In the genomic region with DNA sequence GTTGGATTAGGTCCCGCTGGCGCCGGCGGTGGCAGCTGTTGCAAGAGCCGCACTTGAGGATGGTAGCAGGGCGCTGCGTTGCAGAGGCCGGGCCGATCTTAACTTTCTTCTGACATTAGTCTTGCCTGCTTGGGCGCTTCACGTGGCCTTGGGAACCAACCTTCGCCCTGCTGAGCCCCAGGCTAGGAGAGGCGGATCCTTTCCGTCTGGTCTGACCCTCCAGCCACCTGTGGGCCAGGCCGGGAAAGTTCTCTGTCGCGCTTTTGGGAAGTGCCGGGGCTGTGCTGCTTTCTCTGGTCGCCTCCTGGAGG, we compare ENCODE assay signal across 10 mouse cellular contexts. TPM values are rescaled to one million over a fixed set of nuclear protein-coding genes. Genes with fewer than 3 reads are reported as not detected.
DNase-seq lines count a peak whose midpoint lies in the region; ATAC-seq and TF ChIP-seq lines count a peak whose summit lies in the region.
"Had no signal": no experiment of that assay in that cellular context is flagged by ENCODE, and none has a peak within 500 bp of the region (broad histone marks: within the 10 kb centered on the region; RNA-seq: fewer than 3 reads in every experiment).

A gene (minus strand): TSS at position 223 of the 311 bp plus-strand sequence.

- TF ChIP-seq CTCF in thymus, adult 2 months (IDR thresholded peaks at IDR 0.05; ENCODE audit: borderline replicate concordance, control insufficient read depth, extremely low read depth, insufficient read depth, low read length, poor library complexity) = no peak

- H3K4me1 ChIP-seq in thymus, adult 2 months (replicated peaks; ENCODE audit: control insufficient read depth, insufficient read depth, low read length) = peaks cover 3% of the 10 kb centered on the region; the same call in 1 of the 2 replicates
- peaks cover 8% of the 10 kb centered on the region for H3K4me1 ChIP-seq in hindbrain, embryonic 12.5 days
- H3K4me1 ChIP-seq in limb, embryonic 15.5 days = peaks cover 9% of the 10 kb centered on the region
- no peaks in the 10 kb centered on the region; the same call in 1 of the 2 replicates for H3K4me1 ChIP-seq in midbrain, embryonic 16.5 days (ENCODE audit: control insufficient read depth, insufficient read depth, low read length)

- H3K9me3 ChIP-seq in hindbrain, embryonic 12.5 days (replicated peaks) = no peaks in the 10 kb centered on the region
- no peaks in the 10 kb centered on the region for H3K9me3 ChIP-seq in limb, embryonic 15.5 days
- H3K9me3 ChIP-seq in midbrain, embryonic 16.5 days (replicated peaks; ENCODE audit: control insufficient read depth, low read length, poor library complexity, severe bottlenecking) = no peaks in the 10 kb centered on the region

- H3K27ac ChIP-seq in thymus, adult 2 months (ENCODE audit: control insufficient read depth, insufficient read depth, low read length) = no peak within 1 kb of the TSS
- no peak within 1 kb of the TSS for H3K27ac ChIP-seq in hindbrain, embryonic 12.5 days
- H3K27ac ChIP-seq in limb, embryonic 15.5 days = 0 out of 2 replicates have a peak within 1 kb of the TSS, but pooled peaks have one; percentile 22
- H3K27ac ChIP-seq in midbrain, embryonic 16.5 days (ENCODE audit: low read length) = no peak within 1 kb of the TSS

- no peak for TF ChIP-seq POLR2A in thymus, adult 2 months (IDR thresholded peaks at IDR 0.05; ENCODE audit: control insufficient read depth, extremely low read depth, insufficient read depth, low read length, poor library complexity)

- H3K4me2 ChIP-seq in hindbrain, embryonic 12.5 days (replicated peaks) = peak within 1 kb of the TSS; percentile 54
- peak within 1 kb of the TSS; percentile 70 for H3K4me2 ChIP-seq in limb, embryonic 15.5 days
- H3K4me2 ChIP-seq in midbrain, embryonic 16.5 days (ENCODE audit: low read length) = peak within 1 kb of the TSS; percentile 45

- H3K4me3 ChIP-seq in thymus, adult 2 months (ENCODE audit: control insufficient read depth, insufficient read depth, low read length) = no peak within 1 kb of the TSS; the same call in 1 of the 2 replicates
- H3K4me3 ChIP-seq in hindbrain, embryonic 12.5 days = peak within 1 kb of the TSS; percentile 29
- H3K4me3 ChIP-seq in limb, embryonic 15.5 days = peak within 1 kb of the TSS; percentile 40
- peak within 1 kb of the TSS; percentile 26; the same call in 1 of the 2 replicates for H3K4me3 ChIP-seq in midbrain, embryonic 16.5 days (ENCODE audit: low read depth, low read length)
- H3K4me3 ChIP-seq: myocyte had no signal

- 0 out of 2 replicates have a peak within 1 kb of the TSS, but pooled peaks have one; percentile 20 for H3K9ac ChIP-seq in hindbrain, embryonic 12.5 days
- peak within 1 kb of the TSS; percentile 35 for H3K9ac ChIP-seq in limb, embryonic 15.5 days
- peak within 1 kb of the TSS; percentile 15; the same call in 1 of the 2 replicates for H3K9ac ChIP-seq in midbrain, embryonic 16.5 days (ENCODE audit: low read depth, low read length)

- peak; percentile 9 for DNase-seq in thymus, adult 2 months
- DNase-seq in thymus, postnatal 4 days = no peak
- DNase-seq in gastrocnemius, adult 18-20 months (ENCODE audit: low spot score) = peak; percentile 80
- DNase-seq in urinary bladder, postnatal 4 days (ENCODE audit: low spot score in 2 of 2) = peak; percentile 34 to 64
- no peak for DNase-seq in cerebellum, postnatal 36 days

- whole genome bisulfite sequencing in thymus, adult 2 months = 5% methylated on average over 19 of the region's 19 CpGs
- 2% methylated on average over 19 of the region's 19 CpGs for WGBS in hindbrain, embryonic 12.5 days
- under 1% methylated on average over 19 of the region's 19 CpGs for WGBS in limb, embryonic 15.5 days
- WGBS in midbrain, embryonic 16.5 days = under 1% methylated on average over 19 of the region's 19 CpGs

- no peaks in the 10 kb centered on the region for H3K36me3 ChIP-seq in thymus, adult 2 months (ENCODE audit: control insufficient read depth, insufficient read depth, low read length)
- no peaks in the 10 kb centered on the region for H3K36me3 ChIP-seq in hindbrain, embryonic 12.5 days
- no peaks in the 10 kb centered on the region for H3K36me3 ChIP-seq in limb, embryonic 15.5 days
- no peaks in the 10 kb centered on the region for H3K36me3 ChIP-seq in midbrain, embryonic 16.5 days (ENCODE audit: control insufficient read depth, insufficient read depth, low read length)

- ATAC-seq in hindbrain, embryonic 12.5 days (ENCODE audit: low FRiP score) = 0 out of 2 replicates have a peak, but pooled peaks have one; percentile 19
- ATAC-seq in limb, embryonic 15.5 days (ENCODE audit: insufficient number of reproducible peaks, low FRiP score, low TSS enrichment, low read depth) = no peak
- no peak for ATAC-seq in midbrain, embryonic 16.5 days

- H3K27me3 ChIP-seq in thymus, adult 2 months (ENCODE audit: control insufficient read depth, insufficient read depth, low read length) = peaks cover 3% of the 10 kb centered on the region; the same call in 1 of the 2 replicates
- peaks cover 35% of the 10 kb centered on the region for H3K27me3 ChIP-seq in hindbrain, embryonic 12.5 days
- H3K27me3 ChIP-seq in limb, embryonic 15.5 days = peaks cover 26% of the 10 kb centered on the region
- H3K27me3 ChIP-seq in midbrain, embryonic 16.5 days (ENCODE audit: control insufficient read depth, insufficient read depth, low read depth, low read length) = peaks cover 12% of the 10 kb centered on the region

RNA-seq across cellular contexts. Expression of the gene that starts here (rescaled TPM):
- polyA plus RNA-seq in thymus, adult 2 months (2012; rRNA removed) = 31.4 and 37.1 TPM in 2 replicates
- 10 to 100 TPM; 15.1 to 20.8 TPM for total RNA-seq in gastrocnemius, adult 18-20 months (2021)
- 2.3 and 2.6 TPM in 2 replicates for polyA plus RNA-seq in hindbrain, embryonic 12.5 days (2016; fragmentation: Nextera tagmentation; extraction: Ambion mirVana)
- 35.1 and 35.8 TPM in 2 replicates for polyA plus RNA-seq in limb, embryonic 15.5 days (2015; fragmentation: Nextera tagmentation; extraction: Ambion mirVana)
- 0.22 and 0.54 TPM in 2 replicates for polyA plus RNA-seq in midbrain, embryonic 16.5 days (2015; fragmentation: Nextera tagmentation; extraction: Ambion mirVana)
- total RNA-seq: MEL had no signal

Comparison
In these comparisons a context has a peak if more than half of its experiments do, and no peak if none do; other contexts are left out.
1. DNase-seq: peak in thymus, adult 2 months (single experiment), gastrocnemius, adult 18-20 months (single experiment) and urinary bladder, postnatal 4 days (2 of 2); none in thymus, postnatal 4 days (single experiment) and cerebellum, postnatal 36 days (0 of 2).
2. Peak in every context shown above with its lines, with median percentiles within 50 percentile points of each other: H3K4me2 ChIP-seq and H3K9ac ChIP-seq.